Mouse (Mus musculus): ENCODE results near the gene Gm10645. TPM values are rescaled to one million over a fixed set of nuclear protein-coding genes. Genes with fewer than 3 reads are reported as not detected.

Gene Gm10645
- polyA plus RNA-seq, 1 experiment from 2014 or later, result 1.0 TPM

DNA sequence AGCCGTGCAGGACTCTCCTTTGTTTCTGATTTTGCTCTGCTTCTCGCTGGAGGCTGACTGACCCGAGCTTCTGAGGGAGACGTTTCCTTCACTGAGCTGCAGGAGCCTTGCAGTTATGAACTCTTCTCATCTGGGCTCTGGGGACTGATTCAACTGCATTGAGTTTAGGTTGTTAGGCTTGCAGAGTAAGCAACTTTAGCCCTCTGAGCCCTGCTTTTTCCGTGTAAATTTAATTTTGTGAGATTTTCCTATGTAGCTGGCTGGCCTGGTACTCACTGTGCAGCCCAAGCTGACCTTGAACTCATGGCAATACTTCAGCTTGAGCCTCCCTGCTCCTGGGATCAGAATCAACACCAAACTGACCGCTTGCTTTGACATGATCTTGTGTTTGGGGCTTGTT, 4.9 kb upstream of the Gm10645 start:
- Histone ChIP-seq H3K4me1 (ENCODE audit: insufficient read depth, low read depth, low read length) (no peaks in the 10 kb centered on the region), H3K9me3 (ENCODE audit: low read length) (no peaks in the 10 kb centered on the region), H3K9ac (replicated peaks; ENCODE audit: low read depth) (no peak overlapping the region), H3K4me2 (replicated peaks; ENCODE audit: low read depth, low read length) (no peak overlapping the region), H3K4me3 (ENCODE audit: low read depth, low read length) (no peak overlapping the region), H3K27me3 (replicated peaks; ENCODE audit: insufficient read depth, low read length) (no peaks in the 10 kb centered on the region), H3K27ac (ENCODE audit: low read length) (no peak overlapping the region), H3K36me3 (ENCODE audit: insufficient read depth, low read length) (no peaks in the 10 kb centered on the region)
- ATAC-seq, result no peak
- 33% methylated on average over 6 of the region's 6 CpGs for WGBS
- no peak for DNase-seq (ENCODE audit: low spot score)
- TF ChIP-seq CTCF (IDR thresholded peaks at IDR 0.05) (no peak), EP300 (IDR thresholded peaks at IDR 0.05) (no peak)

DNA sequence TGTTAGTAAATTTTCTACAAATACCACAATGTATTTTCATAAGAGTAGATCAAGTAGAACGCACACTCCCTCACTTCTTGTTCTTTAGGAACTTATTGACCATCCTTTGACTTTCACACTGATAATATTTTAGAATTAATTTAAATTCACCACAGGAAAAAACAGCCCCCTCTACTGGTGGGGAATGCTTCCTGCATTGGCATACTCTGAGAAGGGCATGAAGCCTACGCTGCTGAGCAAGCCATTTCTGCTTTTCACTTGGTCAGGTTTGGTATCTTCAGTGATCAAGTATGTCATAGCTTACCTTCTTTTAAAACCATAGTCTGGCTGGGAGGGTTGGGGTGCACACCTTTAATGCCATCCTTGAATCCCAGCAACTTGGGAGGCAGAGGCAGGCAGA, 3.7 kb upstream of the Gm10645 start:
- no peaks in the 10 kb centered on the region for H3K9me3 ChIP-seq (ENCODE audit: low read length)
- no peak overlapping the region for H3K9ac ChIP-seq (replicated peaks; ENCODE audit: low read depth)
- DNase-seq (ENCODE audit: low spot score) (peak; percentile 17), ATAC-seq (no peak)
- no peak overlapping the region for H3K27ac ChIP-seq (ENCODE audit: low read length)
- no peaks in the 10 kb centered on the region for H3K36me3 ChIP-seq (ENCODE audit: insufficient read depth, low read length)
- WGBS, result 93% methylated on average over 2 of the region's 2 CpGs
- H3K27me3 ChIP-seq (replicated peaks; ENCODE audit: insufficient read depth, low read length), result no peaks in the 10 kb centered on the region
- H3K4me2 ChIP-seq (replicated peaks; ENCODE audit: low read depth, low read length), result no peak overlapping the region
- TF ChIP-seq EP300 (IDR thresholded peaks at IDR 0.05) (no peak), CTCF (IDR thresholded peaks at IDR 0.05) (peak; percentile 63)
- H3K4me3 ChIP-seq (ENCODE audit: low read depth, low read length), result no peak overlapping the region
- H3K4me1 ChIP-seq (ENCODE audit: insufficient read depth, low read depth, low read length), result no peaks in the 10 kb centered on the region

DNA sequence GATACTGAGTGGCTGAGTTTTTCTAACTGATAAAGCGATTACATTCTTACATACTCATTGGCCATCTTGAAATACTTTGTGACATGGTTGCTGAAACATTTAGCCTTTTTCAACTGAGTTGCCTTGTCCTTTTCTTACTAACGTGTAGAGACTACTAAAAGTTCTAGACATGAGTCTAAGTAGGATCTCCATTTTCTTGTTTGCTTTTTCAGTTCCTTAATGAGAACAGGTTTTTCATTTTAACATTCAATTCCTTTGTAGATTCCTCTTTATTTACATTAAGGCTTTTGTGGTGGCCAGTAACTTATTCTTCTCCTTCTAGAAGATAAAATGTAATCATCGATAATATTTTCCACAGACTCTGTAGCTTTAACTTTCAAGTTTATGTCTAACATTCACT, 3.2 kb upstream of the Gm10645 start:
- H3K9me3 ChIP-seq (ENCODE audit: low read length), result no peaks in the 10 kb centered on the region

DNA sequence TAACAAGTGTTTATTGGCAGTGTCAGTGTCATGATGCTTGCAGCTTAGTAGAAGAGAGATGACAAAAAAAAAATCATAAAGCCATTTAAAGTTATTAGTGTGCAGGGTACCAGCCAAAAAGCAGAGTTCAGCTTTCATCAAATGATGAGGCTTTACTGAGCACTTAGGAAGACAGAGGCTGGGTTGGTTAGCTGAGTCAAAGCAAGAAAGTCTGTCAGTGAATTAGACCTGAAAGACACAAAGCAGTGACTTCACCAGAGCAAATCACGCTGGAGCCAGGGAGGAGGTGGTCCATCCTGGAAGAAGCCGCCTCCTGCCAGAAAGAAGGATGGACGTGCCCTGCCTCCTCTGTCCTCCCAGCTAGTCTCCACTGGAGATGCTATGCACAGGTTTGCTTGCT, 2.0 kb upstream of the Gm10645 start:
- Histone ChIP-seq H3K4me2 (replicated peaks; ENCODE audit: low read depth, low read length) (no peak overlapping the region), H3K36me3 (ENCODE audit: insufficient read depth, low read length) (no peaks in the 10 kb centered on the region), H3K4me3 (ENCODE audit: low read depth, low read length) (no peak overlapping the region), H3K9ac (replicated peaks; ENCODE audit: low read depth) (no peak overlapping the region), H3K27me3 (replicated peaks; ENCODE audit: insufficient read depth, low read length) (no peaks in the 10 kb centered on the region), H3K9me3 (ENCODE audit: low read length) (no peaks in the 10 kb centered on the region), H3K4me1 (ENCODE audit: insufficient read depth, low read depth, low read length) (no peaks in the 10 kb centered on the region), H3K27ac (ENCODE audit: low read length) (no peak overlapping the region)
- 71% methylated on average over 3 of the region's 3 CpGs for WGBS
- DNase-seq (ENCODE audit: low spot score), result no peak
- TF ChIP-seq CTCF (IDR thresholded peaks at IDR 0.05) (no peak), EP300 (IDR thresholded peaks at IDR 0.05) (no peak)
- no peak for ATAC-seq

More for the DNA sequence above, 3.2 kb upstream of the Gm10645 start:
- WGBS, result 77% methylated on average over 3 of the region's 3 CpGs
- Histone ChIP-seq H3K9ac (replicated peaks; ENCODE audit: low read depth) (no peak overlapping the region), H3K27me3 (replicated peaks; ENCODE audit: insufficient read depth, low read length) (no peaks in the 10 kb centered on the region), H3K4me1 (ENCODE audit: insufficient read depth, low read depth, low read length) (no peaks in the 10 kb centered on the region), H3K36me3 (ENCODE audit: insufficient read depth, low read length) (no peaks in the 10 kb centered on the region), H3K4me2 (replicated peaks; ENCODE audit: low read depth, low read length) (no peak overlapping the region), H3K27ac (ENCODE audit: low read length) (no peak overlapping the region), H3K4me3 (ENCODE audit: low read depth, low read length) (no peak overlapping the region)
- ATAC-seq (no peak), DNase-seq (ENCODE audit: low spot score) (no peak)
- no peak for TF ChIP-seq EP300 (IDR thresholded peaks at IDR 0.05)
- TF ChIP-seq CTCF (IDR thresholded peaks at IDR 0.05), result no peak

DNA sequence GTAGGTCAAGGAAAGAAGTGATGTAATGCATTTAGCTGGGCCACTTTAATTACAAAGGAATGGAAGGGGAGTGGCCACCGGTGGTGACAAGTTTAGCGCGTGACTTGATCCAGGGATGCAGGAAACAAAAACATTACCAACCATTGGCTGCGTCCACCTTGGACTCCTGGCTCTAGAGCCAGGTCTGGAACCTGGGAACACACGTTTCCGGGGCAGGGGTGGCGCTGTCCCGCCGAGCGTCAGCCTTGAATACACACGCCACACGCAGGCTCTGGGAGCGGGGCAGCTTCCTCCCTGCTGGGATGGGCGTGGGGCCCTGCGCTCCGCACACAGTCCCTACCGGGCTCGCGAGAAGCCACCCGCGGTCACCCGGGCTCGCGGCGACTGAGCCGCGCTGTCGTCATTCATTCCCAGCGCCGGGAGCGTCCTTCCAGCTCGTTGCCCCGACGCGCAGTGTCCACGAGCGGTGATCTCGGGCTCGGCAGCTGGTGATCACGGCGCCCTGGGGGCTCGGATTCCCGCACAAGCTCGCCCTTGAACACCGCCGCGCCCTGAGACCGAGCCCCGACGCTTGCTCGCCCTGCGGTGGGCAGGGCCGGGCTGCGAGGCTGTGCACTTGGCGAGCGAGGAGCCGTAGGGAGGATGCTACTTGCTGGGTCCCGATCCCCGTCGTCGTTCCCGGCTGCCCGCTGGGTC, 587 bp downstream of the Gm10645 start, which contains the start of gene Tbc1d9:
Gene Tbc1d9 (plus strand): TSS at position 118 of the 696 bp plus-strand sequence.
- peak within 1 kb of the TSS; percentile 61 for H3K4me3 ChIP-seq (ENCODE audit: low read depth, low read length)
- peak within 1 kb of the TSS; percentile 80 for H3K27ac ChIP-seq (ENCODE audit: low read length)
- TF ChIP-seq EP300 (IDR thresholded peaks at IDR 0.05) (no peak), CTCF (IDR thresholded peaks at IDR 0.05) (peak; percentile 65)
- no peaks in the 10 kb centered on the region for H3K4me1 ChIP-seq (ENCODE audit: insufficient read depth, low read depth, low read length)
- peak within 1 kb of the TSS; percentile 95 for H3K4me2 ChIP-seq (replicated peaks; ENCODE audit: low read depth, low read length)
- DNase-seq (ENCODE audit: low spot score) (peak; percentile 93), ATAC-seq (peak; percentile 94)
- H3K9me3 ChIP-seq (ENCODE audit: low read length), result no peaks in the 10 kb centered on the region
- H3K27me3 ChIP-seq (replicated peaks; ENCODE audit: insufficient read depth, low read length), result no peaks in the 10 kb centered on the region
- no peaks in the 10 kb centered on the region for H3K36me3 ChIP-seq (ENCODE audit: insufficient read depth, low read length)
- peak within 1 kb of the TSS; percentile 82 for H3K9ac ChIP-seq (replicated peaks; ENCODE audit: low read depth)
- under 1% methylated on average over 62 of the region's 63 CpGs for WGBS

DNA sequence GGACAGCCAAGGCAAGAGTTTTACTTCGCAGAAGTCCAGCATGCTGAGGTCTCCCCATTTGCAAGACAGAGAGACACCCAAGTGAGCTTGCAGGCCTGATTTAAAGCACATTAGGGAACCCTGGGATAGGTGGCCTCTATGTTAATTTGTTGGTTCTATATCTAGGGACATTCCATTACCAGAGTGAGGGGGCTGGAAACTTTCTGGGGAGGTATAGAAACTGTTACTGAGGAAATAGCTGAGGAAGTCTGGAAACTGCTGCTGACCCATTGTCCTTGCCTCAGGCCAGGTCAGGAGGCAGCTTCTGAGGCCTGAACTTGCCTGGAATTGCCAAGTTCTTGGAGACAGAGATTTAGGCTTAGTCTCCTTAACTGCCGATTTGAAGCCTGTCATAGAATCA, 5.4 kb downstream of the Gm10645 start:
- H3K9me3 ChIP-seq (ENCODE audit: low read length), result no peaks in the 10 kb centered on the region
- no peak overlapping the region for H3K4me3 ChIP-seq (ENCODE audit: low read depth, low read length)
- H3K4me1 ChIP-seq (ENCODE audit: insufficient read depth, low read depth, low read length), result no peaks in the 10 kb centered on the region
- TF ChIP-seq EP300 (IDR thresholded peaks at IDR 0.05) (no peak), CTCF (IDR thresholded peaks at IDR 0.05) (no peak)
- no peaks in the 10 kb centered on the region for H3K27me3 ChIP-seq (replicated peaks; ENCODE audit: insufficient read depth, low read length)
- ATAC-seq, result no peak
- no peak overlapping the region for H3K4me2 ChIP-seq (replicated peaks; ENCODE audit: low read depth, low read length)
- 83% methylated on average over 2 of the region's 2 CpGs for WGBS
- no peak for DNase-seq (ENCODE audit: low spot score)
- H3K36me3 ChIP-seq (ENCODE audit: insufficient read depth, low read length), result no peaks in the 10 kb centered on the region
- no peak overlapping the region for H3K9ac ChIP-seq (replicated peaks; ENCODE audit: low read depth)
- no peak overlapping the region for H3K27ac ChIP-seq (ENCODE audit: low read length)

All from lung, postnatal 0 days (tissue).